Mouse (Mus musculus) spleen, postnatal 36 days (tissue): Measurements from ENCODE around the gene Dgkg.

Source experiments
- DNase-seq, 2 experiments: peaks; one replicate each; pipeline ENCODE4 v3.0.0; 2022; ENCODE audit warnings: low spot score in 2 of 2, mixed read lengths in 1 of 2

The Dgkg gene

GRCm38 (mm10) chr16:22656533-22657444 lies at the start of gene Dgkg:
Dgkg (minus strand) TSS chr16:22657221.
- peak; percentile 84 to 86 for DNase-seq

DNA sequence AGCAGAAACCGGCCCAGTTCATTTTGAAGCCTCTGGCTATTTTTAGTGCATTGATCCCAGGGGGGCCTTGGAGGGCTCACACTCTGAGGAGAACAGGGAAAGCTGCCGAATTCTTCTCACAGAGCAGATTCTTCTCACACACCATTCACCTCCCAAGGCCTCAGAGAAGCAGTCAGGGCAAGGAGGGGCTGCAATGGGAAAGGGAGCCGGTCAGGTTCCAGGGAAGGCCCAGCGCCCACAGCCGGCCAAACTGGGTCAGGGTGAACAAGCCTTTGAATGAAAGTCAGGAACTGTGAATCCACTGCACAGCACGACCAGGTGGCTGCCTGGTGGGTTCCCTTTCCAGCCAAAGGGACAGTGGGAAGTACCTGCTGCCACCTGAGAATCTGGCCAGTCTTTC lies 47.9 kb upstream of the Dgkg start:
- DNase-seq, result no peak

- DNase-seq, result no peak
These were observed 47.1 kb upstream of the Dgkg start for GRCm38 (mm10) chr16:22704136-22704535.

DNA sequence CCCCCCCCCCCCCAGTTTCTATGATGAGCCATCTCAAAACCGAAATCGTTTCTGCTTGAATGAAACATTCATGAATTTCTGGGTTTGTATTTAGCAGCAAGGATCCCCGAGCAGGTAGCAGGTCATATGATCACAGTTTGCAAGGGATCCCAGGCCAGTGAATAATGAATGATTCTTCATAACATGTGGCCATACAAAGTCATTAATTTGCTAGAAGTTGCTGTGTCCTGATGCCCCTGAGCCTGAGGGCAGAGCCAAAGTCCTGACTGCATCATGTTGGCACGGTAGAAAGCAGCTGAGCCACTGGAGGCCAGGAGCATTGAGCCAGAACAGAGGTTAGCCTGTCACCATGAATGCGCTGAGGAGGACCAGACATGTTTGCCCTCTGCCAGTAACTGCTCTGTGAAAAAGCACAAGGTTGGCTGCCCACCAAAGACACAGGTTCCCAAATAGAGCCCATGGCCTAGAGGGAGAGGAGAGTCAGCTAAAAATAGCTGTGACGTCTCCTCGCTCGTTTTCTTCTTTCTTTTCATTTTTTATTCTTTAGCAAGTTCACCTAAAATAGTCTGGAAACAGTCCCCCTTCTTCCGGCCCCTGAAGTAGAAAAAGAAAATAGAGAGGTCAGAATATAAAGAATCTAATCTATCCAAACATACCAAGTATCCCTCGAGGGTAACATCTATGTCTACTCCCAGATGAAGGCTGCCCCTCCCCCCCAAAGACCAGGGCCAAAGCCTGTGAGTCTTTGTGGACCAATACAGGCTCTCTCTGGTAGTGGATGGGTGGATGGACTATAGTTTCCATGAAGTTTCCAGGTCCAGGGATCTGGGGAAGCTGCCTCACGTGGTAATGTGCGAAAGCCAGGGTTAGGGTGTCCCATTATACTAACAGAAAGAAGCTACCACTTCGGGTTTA lies 42.1 kb upstream of the Dgkg start:
- DNase-seq, result no peak

DNA sequence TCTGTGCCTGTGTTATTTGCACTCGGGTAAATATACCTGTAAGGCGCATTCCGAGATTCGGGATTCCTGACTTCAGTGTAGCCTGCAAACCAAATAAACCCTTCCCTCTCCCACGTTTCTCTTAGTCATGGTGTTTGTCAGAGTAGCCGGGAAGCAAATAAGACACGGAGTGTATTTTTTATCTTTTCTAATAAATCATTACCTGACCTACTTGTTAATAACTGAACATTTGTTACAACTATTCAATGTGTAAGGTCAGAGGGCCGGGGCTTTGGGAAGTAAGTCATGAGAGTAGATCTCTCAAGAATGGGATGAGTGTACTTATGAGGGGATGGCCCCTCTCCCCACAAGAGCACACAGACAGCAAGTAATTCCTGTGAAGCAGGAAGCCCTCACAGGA lies 41.1 kb upstream of the Dgkg start:
- no peak for DNase-seq

DNA sequence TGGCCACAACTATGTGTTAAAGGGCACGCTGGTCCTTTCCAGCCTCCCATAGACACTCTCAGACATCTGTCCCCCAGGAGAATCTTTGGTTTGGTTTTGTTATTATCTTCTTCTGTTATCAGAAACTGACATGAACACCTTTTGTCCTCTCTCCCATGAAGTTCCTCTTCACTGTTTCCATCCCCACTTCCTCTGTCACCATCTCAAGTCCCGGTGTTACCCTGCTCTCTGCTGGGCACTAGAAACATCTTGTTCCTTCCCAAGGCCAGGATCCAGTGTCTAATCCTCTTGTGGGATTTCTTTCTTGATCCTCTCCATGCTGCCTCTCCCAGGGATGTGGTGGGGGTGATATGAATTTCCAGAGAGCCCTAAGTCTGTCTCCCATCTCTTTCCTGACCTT lies 32.6 kb upstream of the Dgkg start:
- no peak for DNase-seq

DNA sequence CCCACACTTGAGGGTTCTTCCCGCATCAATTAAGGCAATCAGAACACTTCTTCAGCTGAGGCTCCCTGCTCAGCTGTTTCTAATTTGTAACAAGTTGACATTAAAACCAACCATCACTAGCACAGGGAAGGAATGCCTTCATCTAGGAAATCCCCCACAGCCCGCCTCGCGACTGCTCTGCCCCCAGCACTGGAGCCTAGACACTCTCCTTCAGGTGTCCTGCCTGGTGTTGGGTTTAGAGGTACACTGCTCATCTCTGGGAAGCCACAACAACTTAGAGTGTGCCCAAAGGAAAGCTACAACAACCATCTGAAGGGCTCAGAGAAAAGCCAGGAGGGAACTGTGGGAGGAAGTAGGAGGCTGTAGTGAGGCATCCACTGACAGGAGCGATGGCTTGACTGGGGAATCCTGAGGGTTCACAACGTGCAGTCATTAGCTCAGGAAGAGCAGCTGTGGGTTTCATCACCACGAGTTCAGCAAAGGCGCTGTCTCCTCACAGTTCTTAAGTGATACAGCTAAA lies 30.8 kb upstream of the Dgkg start:
- DNase-seq, result no peak

DNA sequence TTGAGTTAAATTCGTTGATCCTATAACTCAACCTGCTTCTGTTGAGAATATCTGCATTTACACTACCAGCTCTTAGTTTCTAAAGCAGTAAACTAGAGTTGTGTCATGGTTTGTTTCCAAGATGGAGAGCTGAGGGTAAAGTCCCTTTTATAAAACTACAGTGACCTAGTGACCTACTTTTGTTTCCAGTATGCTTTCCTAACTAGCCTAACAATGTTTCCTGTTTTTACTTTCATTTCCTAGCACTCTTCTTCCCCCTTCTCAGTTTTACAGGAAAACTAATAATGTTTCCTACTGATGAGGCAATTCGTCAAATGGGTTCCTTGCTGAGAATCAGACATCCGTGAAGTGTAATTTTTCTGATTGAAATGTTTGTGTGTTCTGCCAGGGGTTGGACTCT lies 26.6 kb upstream of the Dgkg start:
- DNase-seq, result no peak

GRCm38 (mm10) chr16:22682727-22683126 lies 25.7 kb upstream of the Dgkg start:
- no peak for DNase-seq

- DNase-seq, result no peak
These were observed 22.6 kb upstream of the Dgkg start for GRCm38 (mm10) chr16:22679641-22680040.

- no peak for DNase-seq
These were observed 17.6 kb upstream of the Dgkg start for GRCm38 (mm10) chr16:22674636-22675035.

- no peak for DNase-seq
These were observed 17.1 kb upstream of the Dgkg start for GRCm38 (mm10) chr16:22674164-22674563.

GRCm38 (mm10) chr16:22664033-22664432 lies 7.0 kb upstream of the Dgkg start:
- no peak for DNase-seq

- no peak for DNase-seq
These were observed 6.1 kb upstream of the Dgkg start for GRCm38 (mm10) chr16:22663136-22663535.

GRCm38 (mm10) chr16:22661076-22661475 lies 4.1 kb upstream of the Dgkg start:
- DNase-seq, result no peak

DNA sequence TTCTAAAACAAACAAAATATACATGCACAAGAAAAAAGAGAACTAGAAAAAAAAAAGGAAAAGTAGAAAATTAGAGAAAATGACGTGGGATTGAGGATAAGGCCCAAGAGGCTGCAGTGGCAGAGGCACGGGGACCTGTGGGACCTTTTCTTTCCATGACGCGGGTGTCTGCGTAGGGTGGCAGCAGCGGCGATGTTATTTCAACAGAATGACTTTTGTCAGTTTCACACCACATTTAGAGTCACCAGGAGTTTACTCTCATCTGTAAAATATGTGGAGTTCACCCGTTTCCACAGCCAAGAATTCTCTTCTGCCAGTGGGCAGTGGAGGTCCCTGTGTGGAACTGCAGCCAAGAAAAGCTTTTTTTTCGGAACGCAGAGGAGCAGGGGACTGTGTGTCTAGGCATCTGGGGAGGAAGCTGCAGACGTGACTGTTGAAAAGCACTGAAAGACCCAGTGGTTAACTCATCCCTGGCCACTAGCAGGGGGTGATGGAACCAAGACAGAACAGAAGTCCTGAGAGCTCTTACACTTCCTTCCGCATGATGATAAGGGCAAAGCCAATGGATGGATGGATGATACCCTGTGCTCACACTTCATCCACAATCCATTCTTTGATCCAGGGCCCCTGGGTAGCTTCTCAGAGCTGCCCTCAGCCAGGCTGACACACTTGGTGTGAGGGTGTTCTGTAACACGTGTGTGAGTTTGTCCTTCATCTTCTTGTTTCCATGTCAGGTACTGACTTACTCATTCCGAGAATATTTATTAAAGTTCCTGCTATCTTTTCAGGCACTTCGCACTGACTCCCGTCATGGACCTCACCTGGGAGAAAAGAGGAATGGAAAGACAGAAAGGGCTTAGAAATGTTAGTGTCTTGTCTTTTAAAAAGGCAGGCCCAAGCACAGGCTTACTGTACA lies 1.1 kb upstream of the Dgkg start:
- DNase-seq, result peak; percentile 16 to 25

GRCm38 (mm10) chr16:22655812-22656211 lies 1.2 kb downstream of the Dgkg start:
- DNase-seq, result no peak

GRCm38 (mm10) chr16:22655223-22655622 lies 1.8 kb downstream of the Dgkg start:
- DNase-seq, result peak in 1 of 2 experiments; percentile 5

DNA sequence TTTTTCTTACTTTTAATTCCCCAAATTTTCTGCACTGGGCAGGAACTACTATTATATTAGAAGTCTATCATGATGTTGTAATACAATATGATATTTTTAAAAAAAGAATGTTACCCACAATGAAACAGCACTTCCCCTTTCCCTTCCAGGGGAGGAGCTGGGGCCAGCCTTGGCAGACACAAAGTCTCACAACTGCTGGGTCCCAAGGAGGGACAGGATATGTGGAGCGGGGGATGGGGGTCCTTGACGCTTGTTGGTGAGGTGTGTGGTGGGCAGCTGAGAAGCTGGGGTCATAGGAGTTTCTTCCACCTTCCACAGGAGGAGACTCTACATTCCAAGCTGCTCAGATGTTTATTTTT lies 2.6 kb downstream of the Dgkg start:
- peak; percentile 23 to 48 for DNase-seq

DNA sequence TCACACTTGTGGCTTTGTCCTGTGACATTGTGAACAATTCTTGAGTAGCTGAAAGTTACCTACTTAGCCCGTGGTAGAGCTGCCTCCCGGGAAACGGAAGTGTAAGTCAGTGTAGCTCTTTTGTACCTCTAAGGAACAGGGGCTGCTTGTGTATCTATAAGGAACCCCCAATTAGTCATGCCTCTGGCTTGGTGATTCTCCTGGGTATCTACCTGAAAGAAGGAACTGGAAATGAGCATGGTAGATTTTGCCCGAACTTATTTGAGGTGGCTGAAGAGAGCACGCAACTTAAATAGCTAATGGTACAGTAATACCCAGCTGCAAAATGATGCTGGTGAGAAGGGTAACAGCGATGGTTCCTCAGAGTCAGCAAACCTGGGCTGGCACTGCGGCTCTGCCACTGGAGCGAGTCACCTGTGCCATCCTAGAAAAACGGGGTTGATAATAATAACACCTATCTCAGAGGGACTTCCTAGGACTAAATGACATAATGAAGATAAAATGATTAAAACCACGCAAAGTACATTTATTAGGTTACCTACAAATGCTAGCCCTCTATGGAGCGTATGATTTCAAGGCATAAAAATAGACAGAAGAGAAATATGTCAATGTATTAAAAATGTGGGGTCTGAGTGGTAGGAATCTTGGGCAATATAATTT lies 3.1 kb downstream of the Dgkg start:
- DNase-seq, result peak in 1 of 2 experiments; percentile 7

DNA sequence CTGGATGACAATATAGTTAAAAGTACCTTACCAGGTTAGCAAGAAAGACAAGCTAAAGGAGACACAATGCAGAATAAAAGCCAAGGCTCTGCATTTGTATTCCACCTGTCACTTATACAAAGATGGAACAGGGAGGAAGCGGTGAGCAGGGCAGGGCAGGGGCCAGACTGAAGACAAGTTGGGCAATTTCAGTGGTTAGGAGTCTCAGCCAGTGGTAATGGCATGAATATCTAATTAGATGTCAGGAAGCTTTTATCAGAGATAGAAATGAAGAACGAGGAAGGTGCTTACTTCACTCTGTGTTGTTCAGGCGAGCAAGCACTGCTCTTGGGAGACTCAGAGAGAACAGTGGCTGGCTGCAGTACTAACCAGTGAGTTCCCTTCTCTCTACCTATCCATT lies 5.8 kb downstream of the Dgkg start:
- DNase-seq, result no peak
